Mouse (Mus musculus) thymus, adult 2 months (tissue): ENCODE data around the gene Lmo2. TPM values are rescaled to one million over a fixed set of nuclear protein-coding genes. Genes with fewer than 3 reads are reported as not detected.
"Not testable (repeated sequence)": the region's sequence is repeated elsewhere in the genome, so short reads cannot be mapped to it uniquely, and the experiment has no call there.

Source experiments
- DNase-seq: peaks from one replicate; pipeline ENCODE4 v3.0.0; 2021
- H3K27ac ChIP-seq: fragments of 200-500 bp; 2 replicates; pipeline ENCODE4 v1.5.1; 2012; ENCODE audit warnings: low read length, control low read depth; ENCODE audit not compliant: control insufficient read depth, insufficient read depth
- H3K27me3 ChIP-seq: fragments of 200-500 bp; 2 replicates; pipeline ENCODE4 v1.6.1; 2012; ENCODE audit warnings: mild to moderate bottlenecking, low read length, moderate library complexity, mixed read lengths; ENCODE audit not compliant: control insufficient read depth, insufficient read depth
- H3K36me3 ChIP-seq: fragments of 200-500 bp; 2 replicates; pipeline ENCODE4 v1.6.1; 2012; ENCODE audit warnings: mild to moderate bottlenecking, low read length, moderate library complexity; ENCODE audit not compliant: control insufficient read depth, insufficient read depth
- H3K4me1 ChIP-seq: fragments of 200-500 bp; replicated peaks from 2 replicates; pipeline ENCODE4 v1.6.1; 2012; ENCODE audit warnings: low read length; ENCODE audit not compliant: control insufficient read depth, insufficient read depth
- H3K4me3 ChIP-seq: fragments of 200-500 bp; 2 replicates; pipeline ENCODE4 v1.5.1; 2012; ENCODE audit warnings: mild to moderate bottlenecking, low read length, control low read depth, moderate library complexity; ENCODE audit not compliant: control insufficient read depth, insufficient read depth
- CTCF ChIP-seq: fragments of 200-500 bp; IDR thresholded peaks from 2 replicates; pipeline ENCODE4 v1.5.1; 2012; ENCODE audit warnings: mild to moderate bottlenecking, control low read depth, low read length, moderate library complexity, borderline replicate concordance; ENCODE audit not compliant: control insufficient read depth, poor library complexity, insufficient read depth; ENCODE audit errors: extremely low read depth
- POLR2A ChIP-seq: fragments of 200-500 bp; IDR thresholded peaks from 2 replicates; pipeline ENCODE4 v1.6.1; 2012; ENCODE audit warnings: mild to moderate bottlenecking, low read length, control low read depth, moderate library complexity; ENCODE audit not compliant: control insufficient read depth, poor library complexity, insufficient read depth; ENCODE audit errors: extremely low read depth
- WGBS: fragments of 180-500 bp; shearing (Covaris S2); methylation state at CpG from one replicate; pipeline ENCODE4 v1.1.7; 2018; 5-methylcytosine and 5-hydroxymethylcytosine counted together
- polyA plus RNA-seq: library from polyadenylated mRNA; depleted of rRNA; stranded (reverse); fragments of >200 nt; gene quantifications from 2 replicates; pipeline ENCODE4 v1.2.3, GENCODE M21; 2012

Gene Lmo2
- polyA plus RNA-seq, 1 experiment, result 9.6 TPM

GRCm38 (mm10) chr2:104007793-104008519 is 50.2 kb downstream of the Lmo2 start:
- Histone ChIP-seq H3K4me3 (no peak overlapping the region), H3K27ac (no peak overlapping the region), H3K27me3 (no peaks in the 10 kb centered on the region), H3K4me1 (no peaks in the 10 kb centered on the region), H3K36me3 (no peaks in the 10 kb centered on the region)
- no peak for DNase-seq
- 90% methylated on average over 7 of the region's 7 CpGs for WGBS
- TF ChIP-seq POLR2A (no peak), CTCF (no peak)

GRCm38 (mm10) chr2:104008853-104009252 is 51.1 kb downstream of the Lmo2 start:
- 99% methylated on average over 3 of the region's 3 CpGs for WGBS
- H3K4me3 ChIP-seq, H3K27ac ChIP-seq, H3K36me3 ChIP-seq, H3K27me3 ChIP-seq, H3K4me1 ChIP-seq, DNase-seq: not testable (repeated sequence)

- 61% methylated on average over 7 of the region's 7 CpGs for WGBS
Observed at GRCm38 (mm10) chr2:104023096-104023495, 65.3 kb downstream of the Lmo2 start.

GRCm38 (mm10) chr2:104024656-104025055 is 66.9 kb downstream of the Lmo2 start:
- H3K4me3 ChIP-seq, result no peak overlapping the region
- TF ChIP-seq CTCF (no peak), POLR2A (no peak)
- no peak overlapping the region for H3K27ac ChIP-seq
- WGBS, result 99% methylated on average over 4 of the region's 4 CpGs
- no peak for DNase-seq
- H3K36me3 ChIP-seq, result no peaks in the 10 kb centered on the region
- peaks cover 3% of the 10 kb centered on the region for H3K4me1 ChIP-seq
- H3K27me3 ChIP-seq, result no peaks in the 10 kb centered on the region

More at GRCm38 (mm10) chr2:104023096-104023495, 65.3 kb downstream of the Lmo2 start:
- Histone ChIP-seq H3K4me1 (peaks cover 3% of the 10 kb centered on the region), H3K27me3 (no peaks in the 10 kb centered on the region), H3K27ac (no peak overlapping the region), H3K4me3 (no peak overlapping the region), H3K36me3 (no peaks in the 10 kb centered on the region)
- TF ChIP-seq CTCF, result no peak
- TF ChIP-seq POLR2A, result no peak
- no peak for DNase-seq

GRCm38 (mm10) chr2:104027458-104028138 is 69.8 kb downstream of the Lmo2 start, which contains the start of gene Fbxo3:
Gene Fbxo3 (plus strand): TSS chr2:104027721.
- TF ChIP-seq POLR2A, result no peak; the same call in 1 of the 2 replicates
- TF ChIP-seq CTCF, result no peak
- Histone ChIP-seq H3K4me3 (peak within 1 kb of the TSS; percentile 83), H3K27ac (no peak within 1 kb of the TSS), H3K4me1 (peaks cover 3% of the 10 kb centered on the region), H3K27me3 (no peaks in the 10 kb centered on the region), H3K36me3 (0 out of 2 replicates have a peak, but pooled peaks cover 5% of the 10 kb centered on the region)
- WGBS, result 2% methylated on average over 44 of the region's 44 CpGs
- DNase-seq, result peak; percentile 88

- peaks cover 3% of the 10 kb centered on the region for H3K4me1 ChIP-seq
- H3K27ac ChIP-seq, result no peak within 1 kb of the TSS
- no peak for DNase-seq
- TF ChIP-seq POLR2A (no peak), CTCF (no peak)
- 0% methylated on average over 32 of the region's 32 CpGs for WGBS
- H3K36me3 ChIP-seq, result peaks cover 9% of the 10 kb centered on the region
- no peaks in the 10 kb centered on the region for H3K27me3 ChIP-seq
- H3K4me3 ChIP-seq, result peak within 1 kb of the TSS; percentile 83
Observed at GRCm38 (mm10) chr2:104028139-104028723, 70.4 kb downstream of the Lmo2 start, which contains the start of gene 4931422A03Rik. Gene 4931422A03Rik (minus strand): TSS chr2:104028361.

- WGBS, result 69% methylated on average over 2 of the region's 2 CpGs
- no peak for DNase-seq
- TF ChIP-seq POLR2A, result no peak
- no peak for TF ChIP-seq CTCF
- H3K27ac ChIP-seq, result no peak overlapping the region
- peaks cover 3% of the 10 kb centered on the region for H3K4me1 ChIP-seq
- no peaks in the 10 kb centered on the region for H3K27me3 ChIP-seq
- no peak overlapping the region for H3K4me3 ChIP-seq
- H3K36me3 ChIP-seq, result peaks cover 14% of the 10 kb centered on the region
Observed at GRCm38 (mm10) chr2:104029074-104029473, 71.3 kb downstream of the Lmo2 start.
